Mouse (Mus musculus): ENCODE measurements around the gene Lrig2.
A peak's percentile ranks its signal among the peaks of the same experiment; 100 is the strongest.

Gene Lrig2

DNA sequence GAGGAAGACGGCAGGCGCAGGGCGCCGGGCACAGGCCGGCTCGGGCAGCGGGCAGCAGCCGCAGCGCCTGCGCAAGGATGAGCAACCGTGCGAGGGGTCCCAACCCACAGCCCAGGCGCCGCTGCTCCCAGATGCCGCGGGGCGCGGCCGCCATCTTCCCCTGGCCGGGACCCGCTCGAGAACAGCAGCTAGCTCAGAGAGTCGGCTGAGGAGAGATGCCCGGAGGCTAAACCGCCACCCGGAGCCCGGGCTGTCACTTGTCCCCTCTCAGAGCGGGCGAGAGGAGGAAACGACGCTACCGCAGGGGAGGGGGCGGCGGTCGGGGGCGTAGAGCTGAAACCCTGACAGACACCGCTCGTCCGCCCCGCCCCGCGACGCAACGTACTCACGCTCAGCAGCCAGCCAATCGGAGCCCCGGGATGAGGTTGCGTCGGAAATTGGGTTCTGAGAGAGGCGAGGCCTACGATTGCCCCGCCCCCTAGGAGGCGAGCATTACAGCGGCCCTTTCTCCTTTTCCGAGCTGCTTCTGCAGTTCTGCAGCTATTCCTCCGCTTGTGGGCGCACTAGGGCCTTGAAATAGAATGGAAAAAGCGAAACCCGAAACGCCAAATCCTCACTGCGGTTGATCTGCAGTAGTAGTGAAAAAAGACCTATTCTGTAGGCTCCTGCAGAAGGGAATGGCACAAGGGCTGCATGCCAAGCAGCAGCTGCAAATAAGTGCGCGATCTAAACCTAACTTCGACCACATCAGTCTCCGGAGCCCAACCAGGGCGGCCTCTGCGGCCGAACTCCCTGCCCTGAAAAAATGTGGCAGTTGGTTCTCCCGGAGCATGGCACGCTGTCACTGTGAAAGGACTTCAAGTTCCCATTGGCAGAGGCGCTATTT lies at the start of gene Lrig2:
Gene Lrig2, minus strand, starts transcription at position 381 of the 886 bp plus-strand sequence.
- peak; percentile 99 for DNase-seq (ENCODE audit: low read depth, low spot score)

DNA sequence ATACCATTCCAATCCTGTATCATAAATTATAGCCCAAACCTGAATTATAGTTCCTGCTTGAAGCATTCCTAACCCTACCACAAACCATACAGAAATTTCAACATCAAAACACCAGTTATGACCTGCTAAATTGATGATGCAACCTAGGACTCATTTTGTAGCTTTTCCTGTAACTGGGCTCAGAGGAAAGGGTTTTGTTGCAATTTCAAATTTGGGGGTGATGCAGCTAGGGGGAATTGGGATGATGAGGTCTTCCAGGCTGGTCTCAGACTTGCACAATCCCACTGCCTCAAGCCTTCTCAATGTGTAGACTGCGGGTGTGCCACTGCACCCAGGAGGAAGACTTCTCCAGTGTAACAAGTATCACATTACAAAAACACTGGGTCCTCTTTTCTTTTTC lies 44.9 kb upstream of the Lrig2 start:
- no peak for DNase-seq (ENCODE audit: low read depth, low spot score)

DNA sequence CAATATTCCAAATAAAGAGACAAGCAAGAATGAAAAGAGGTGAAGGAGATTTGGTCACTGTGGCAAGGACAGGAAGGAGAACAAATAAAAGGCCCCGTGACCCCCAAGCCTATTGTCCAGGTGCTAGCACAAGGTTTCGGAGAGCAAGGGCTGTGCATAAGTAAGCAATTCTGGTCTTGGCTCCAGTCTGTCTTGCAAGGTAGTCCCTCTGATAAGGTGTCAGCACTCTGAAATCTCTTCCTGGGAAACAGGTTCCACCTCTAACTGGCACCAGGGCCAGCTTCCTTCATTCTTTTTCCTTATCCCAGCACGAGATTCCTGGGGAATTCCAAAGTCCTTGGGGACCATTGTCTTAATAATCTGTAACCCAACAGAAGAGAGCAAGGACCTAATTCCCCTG lies 38.9 kb upstream of the Lrig2 start:
- DNase-seq (ENCODE audit: low read depth, low spot score), result no peak

DNA sequence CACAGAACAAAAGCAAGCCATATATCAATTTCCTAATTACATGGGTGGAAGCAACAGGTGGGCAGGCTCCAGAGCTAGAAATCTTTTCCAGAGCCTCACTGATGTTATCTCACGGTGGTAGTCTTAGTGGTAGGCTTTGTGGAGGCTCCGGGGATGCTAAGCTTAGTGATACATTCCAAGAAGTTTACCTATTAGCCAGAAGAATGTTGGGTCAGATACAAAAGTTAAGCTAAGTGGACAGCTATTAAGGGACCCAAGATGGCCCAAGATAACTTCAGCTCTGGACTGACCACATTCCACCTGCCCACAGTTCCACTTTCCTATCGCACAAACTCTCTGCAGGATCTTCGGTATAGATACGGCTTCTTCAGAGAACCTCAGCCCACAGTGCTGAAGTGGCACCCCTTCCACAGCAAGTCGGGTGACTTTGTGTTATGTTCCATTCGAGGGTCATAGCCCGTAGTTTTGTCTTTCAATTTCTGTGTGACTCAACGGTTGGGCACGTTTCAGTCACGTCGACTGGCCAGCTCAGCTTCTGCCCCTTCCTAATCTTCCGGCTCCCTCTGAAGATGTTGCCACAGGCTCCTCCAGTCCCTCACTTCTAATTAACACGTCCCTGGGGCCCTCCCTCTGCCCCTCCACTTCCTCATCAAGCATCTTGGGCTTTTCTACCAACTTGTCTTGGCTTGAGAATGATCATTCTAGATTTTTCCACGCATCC lies 36.8 kb upstream of the Lrig2 start:
- no peak for DNase-seq (ENCODE audit: low read depth, low spot score)

- DNase-seq (ENCODE audit: low read depth, low spot score), result no peak
Measured at GRCm38 (mm10) chr3:104543825-104544224, 32.1 kb upstream of the Lrig2 start.

- no peak for DNase-seq (ENCODE audit: low read depth, low spot score)
Measured at GRCm38 (mm10) chr3:104542065-104542429, 30.3 kb upstream of the Lrig2 start.

DNA sequence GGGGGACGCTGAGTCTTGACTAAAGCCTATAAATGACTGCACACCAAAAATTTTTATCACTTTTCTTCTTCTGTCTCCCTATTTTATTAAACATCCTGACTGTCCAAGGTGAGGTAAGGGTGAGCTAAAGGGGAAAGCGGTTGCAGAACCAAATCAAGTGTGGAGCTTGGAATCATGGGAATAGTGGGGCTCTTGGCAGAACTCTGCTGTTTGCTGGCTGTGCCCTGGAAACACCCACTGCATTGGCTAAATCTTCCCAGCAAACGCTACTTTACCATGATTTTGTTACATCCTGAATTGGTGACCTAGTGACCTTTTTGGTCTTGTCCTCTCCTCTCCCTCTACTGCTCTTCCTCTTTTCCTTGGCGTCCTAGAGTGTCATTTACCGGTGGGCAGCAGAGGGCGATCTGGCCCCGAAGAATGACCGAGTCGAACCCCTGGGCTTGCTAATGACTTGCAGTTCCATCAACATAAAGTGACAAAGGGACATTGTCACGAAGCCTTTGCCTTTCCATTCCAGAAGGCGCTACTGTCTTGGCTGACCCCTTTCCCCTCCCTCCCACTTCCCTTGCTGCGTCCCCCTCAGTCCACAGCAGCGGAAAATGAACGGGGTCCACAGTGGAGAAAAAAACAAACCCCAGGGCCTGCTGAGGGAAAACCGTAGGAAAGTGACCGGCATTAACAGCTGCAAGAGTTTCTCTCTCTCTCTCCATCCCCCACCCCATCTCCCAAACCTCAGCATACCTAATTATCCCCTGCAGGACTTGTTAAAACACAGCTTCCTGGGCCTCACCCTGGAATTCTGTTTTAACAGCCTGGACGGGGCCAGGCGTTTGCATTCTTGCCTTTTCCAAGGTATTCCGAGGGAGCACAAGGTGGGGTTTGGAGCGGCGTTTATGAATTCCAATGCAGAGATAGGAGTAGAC lies 29.7 kb upstream of the Lrig2 start:
- peak; percentile 10 for DNase-seq (ENCODE audit: low read depth, low spot score)

GRCm38 (mm10) chr3:104540480-104541138 lies 28.9 kb upstream of the Lrig2 start:
- DNase-seq (ENCODE audit: low read depth, low spot score), result no peak

DNA sequence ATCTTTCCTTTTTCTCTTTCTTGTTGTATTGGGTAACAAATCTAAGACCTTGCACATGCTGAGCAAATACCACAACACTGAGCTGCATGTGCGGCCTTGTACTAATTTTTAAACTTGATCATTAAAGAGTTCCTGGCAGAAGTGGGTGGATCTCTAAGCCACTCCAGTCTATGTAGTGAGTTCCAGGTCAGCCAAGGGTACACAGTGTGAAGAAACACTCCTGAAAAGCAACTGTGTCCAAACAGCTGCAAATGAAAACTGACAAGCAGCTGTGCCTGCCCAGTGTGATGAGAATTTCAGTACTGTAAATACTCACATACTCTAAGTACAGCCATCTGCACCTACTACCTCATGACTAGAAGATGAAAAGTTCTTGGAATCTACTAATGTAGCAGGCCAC lies 21.5 kb upstream of the Lrig2 start:
- no peak for DNase-seq (ENCODE audit: low read depth, low spot score)

DNA sequence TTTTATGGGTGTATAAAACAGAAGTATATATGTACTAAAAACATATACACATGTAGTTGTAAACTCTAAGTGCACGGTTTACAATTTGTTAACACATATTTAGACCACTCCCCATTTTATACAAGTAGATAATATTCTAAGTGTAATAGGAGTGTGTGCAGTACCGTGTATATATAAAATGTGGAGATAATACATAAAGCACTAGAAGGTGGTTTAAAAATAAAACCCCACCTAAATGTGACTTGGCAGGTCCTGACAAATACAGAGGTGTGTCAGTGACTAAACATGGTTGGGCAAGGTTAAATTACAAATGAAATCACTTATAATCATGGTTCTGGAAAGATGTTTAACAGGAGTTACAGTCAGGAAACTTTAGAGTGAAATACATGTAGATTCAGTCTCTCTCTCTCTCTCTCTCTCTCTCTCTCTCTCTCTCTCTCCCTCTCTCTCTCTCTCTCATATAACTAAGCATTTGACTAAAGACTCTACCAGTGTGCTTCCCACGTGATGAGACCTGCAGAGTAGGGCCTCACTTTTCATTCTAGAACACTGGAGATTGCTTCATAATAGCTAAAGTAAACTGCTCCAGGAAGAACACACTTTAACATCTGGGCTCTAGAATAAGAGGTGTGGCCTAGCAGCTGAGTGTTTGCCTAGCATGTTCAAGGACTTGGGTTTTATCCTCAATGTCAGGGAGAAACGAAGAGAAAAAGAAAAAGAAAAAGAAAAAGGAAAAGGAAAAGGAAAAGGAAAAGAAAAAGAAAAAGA lies 14.6 kb upstream of the Lrig2 start:
- no peak for DNase-seq (ENCODE audit: low read depth, low spot score)

DNA sequence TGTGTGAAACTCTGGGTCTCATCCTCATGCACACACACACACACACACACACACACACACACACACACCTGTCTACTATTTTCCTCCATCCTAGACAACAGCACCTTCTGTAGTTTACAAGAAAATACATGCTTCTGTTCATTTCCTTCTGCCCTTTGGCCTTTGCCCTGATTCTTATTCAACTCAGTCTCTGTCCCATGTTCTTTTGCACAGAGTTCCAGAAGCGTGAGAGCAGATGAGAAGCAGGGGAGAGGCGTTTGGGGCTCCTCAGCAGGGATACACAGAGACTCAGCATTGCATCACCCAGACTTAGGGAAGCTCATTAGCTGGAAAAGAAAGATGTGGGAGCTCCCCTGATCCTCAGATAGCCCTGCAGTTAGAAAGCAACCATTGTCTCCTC lies 13.8 kb upstream of the Lrig2 start:
- no peak for DNase-seq (ENCODE audit: low read depth, low spot score)

DNA sequence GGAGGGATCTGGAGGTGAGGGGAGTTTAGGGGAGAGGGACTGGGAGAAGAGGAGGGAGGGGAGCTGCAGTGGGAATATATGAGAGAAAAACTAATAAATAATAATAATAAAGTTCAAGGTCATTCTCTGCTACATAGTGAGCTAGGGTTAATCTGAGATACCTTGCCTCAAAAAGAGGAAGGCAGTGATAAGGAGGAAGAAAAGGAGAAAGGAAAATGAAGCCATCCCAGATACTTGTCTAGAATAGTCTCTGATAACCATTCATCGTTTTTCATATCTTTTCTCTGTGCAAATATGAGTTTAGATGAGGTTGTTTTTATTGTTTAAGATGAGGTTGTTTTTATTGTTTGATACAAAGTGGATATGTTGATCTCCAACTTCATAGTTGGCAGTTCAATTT lies 13.3 kb upstream of the Lrig2 start:
- DNase-seq (ENCODE audit: low read depth, low spot score), result no peak

DNA sequence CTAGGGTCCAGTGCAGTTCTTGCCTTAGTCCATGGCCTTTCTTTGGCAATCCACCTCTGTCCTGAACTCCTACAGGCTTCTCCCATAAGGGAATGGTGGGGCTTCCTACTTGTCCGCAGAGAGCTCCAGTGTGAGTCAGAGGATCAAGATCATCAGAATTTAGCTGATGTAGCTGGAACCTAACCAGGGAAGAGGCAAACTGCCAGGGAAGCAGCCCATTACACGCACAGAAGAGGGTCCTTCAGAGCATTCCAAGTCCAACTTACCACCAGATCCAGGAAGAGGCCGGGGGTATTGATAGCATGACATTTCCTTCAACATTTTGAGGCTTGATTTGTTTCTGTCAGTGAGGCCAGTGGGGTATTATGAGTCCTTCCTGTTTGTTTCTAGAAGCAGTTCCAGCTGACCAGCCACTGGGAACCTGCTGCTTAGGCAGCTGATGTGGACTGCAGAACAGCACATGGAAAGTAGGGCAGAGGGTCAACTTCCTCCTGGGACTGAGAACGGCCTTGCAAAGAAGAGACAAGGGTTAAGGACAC lies 11.7 kb upstream of the Lrig2 start:
- no peak for DNase-seq (ENCODE audit: low read depth, low spot score)

GRCm38 (mm10) chr3:104521341-104521924 lies 9.7 kb upstream of the Lrig2 start:
- DNase-seq (ENCODE audit: low read depth, low spot score), result no peak

DNA sequence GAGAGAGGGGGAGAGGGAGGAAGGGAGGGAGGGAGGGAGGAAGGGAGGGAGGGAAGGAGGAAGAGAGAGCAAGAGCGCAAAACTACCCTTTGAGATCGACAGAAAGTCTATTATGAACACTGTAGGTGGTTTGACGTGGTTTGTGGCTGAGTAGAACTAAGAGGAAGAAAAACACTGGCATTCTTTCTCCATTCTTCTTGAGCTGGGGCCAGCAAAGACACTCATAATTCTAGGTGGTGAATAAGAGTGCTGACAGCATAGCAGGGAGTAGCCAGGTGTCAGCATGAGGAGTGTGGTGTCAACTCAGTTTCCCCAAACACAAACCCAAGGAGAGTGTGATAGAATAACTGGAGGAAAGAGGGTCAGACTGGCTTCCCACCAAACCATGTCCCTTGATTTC lies 8.8 kb upstream of the Lrig2 start:
- DNase-seq (ENCODE audit: low read depth, low spot score), result no peak

DNA sequence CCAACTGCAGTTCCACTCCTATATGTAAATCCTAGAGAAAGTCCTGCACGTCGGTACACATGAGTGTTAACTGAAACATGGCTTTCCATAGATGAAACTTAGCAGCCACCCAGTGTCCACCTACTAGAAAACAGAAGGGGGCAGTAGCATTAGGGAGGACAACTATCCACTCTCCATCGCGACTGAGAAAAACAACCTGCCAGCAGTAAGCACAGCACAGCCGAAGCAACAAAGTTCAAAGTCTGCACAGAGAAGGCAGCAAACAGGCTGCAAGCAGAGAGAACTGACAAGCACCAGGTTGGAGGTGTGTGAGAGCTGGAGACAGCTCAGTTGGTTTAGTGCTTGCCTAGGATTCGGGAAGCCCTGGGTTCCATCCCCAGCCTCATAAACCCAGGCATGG lies 7.2 kb upstream of the Lrig2 start:
- DNase-seq (ENCODE audit: low read depth, low spot score), result no peak

- DNase-seq (ENCODE audit: low read depth, low spot score), result no peak
Measured at GRCm38 (mm10) chr3:104518411-104518810, 6.7 kb upstream of the Lrig2 start.

DNA sequence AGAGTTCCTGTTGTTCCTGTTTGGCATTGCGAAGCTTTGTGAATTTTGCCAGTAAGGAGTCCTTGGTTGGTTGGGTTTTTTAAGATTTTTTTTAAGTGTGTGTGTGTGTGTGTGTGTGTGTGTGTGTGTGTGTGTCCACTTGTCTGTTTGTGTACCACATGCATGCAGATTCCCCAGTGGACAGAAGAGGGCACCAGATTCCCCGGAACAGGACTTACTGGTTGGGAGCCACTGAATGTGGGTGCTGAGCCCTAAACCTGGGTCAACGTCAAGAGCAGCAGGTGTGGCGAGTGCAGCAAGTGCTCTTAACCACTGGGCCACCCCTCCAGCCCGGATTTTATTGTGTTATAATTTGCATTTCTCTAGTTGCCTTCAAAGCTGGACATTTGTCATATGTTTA lies 5.4 kb upstream of the Lrig2 start:
- peak; percentile 16 for DNase-seq (ENCODE audit: low read depth, low spot score)

GRCm38 (mm10) chr3:104514510-104514909 lies 2.8 kb upstream of the Lrig2 start:
- DNase-seq (ENCODE audit: low read depth, low spot score), result no peak

- DNase-seq (ENCODE audit: low read depth, low spot score), result no peak
Measured at GRCm38 (mm10) chr3:104512424-104512748, 668 bp upstream of the Lrig2 start.

All from CD4-positive helper T cell, adult 2 months (primary cell).